Comparison of ENCODE assay signal across 20 mouse cellular contexts in genomic region chr7:25203624-25204023, GRCm38 (mm10). TPM values are rescaled to one million over a fixed set of nuclear protein-coding genes. Genes with fewer than 3 reads are reported as not detected.
A peak's percentile ranks its signal among the peaks of the same experiment; 100 is the strongest.
DNase-seq lines count a peak whose midpoint lies in the region; TF ChIP-seq lines count a peak whose summit lies in the region.
"Had no signal": no experiment of that assay in that cellular context is flagged by ENCODE, and none has a peak within 500 bp of the region (broad histone marks: within the 10 kb centered on the region; RNA-seq: fewer than 3 reads in every experiment).

No protein-coding gene starts in this region.

- peak overlapping the region; percentile 1; the same call in 1 of the 2 replicates for H3K9ac ChIP-seq in ES-Bruce4 (ENCODE audit: low read depth, poor library complexity, severe bottlenecking)
- H3K9ac ChIP-seq: embryonic facial prominence, embryonic 12.5 days; forebrain, embryonic 15.5 days; heart, embryonic 13.5 days; hindbrain, embryonic 12.5 days had no signal

- H3K9me3 ChIP-seq in E14TG2a.4 (ENCODE audit: low read length) (no peaks in the 10 kb centered on the region), ES-Bruce4 (replicated peaks; ENCODE audit: control insufficient read depth, insufficient read depth, low read length, poor library complexity, severe bottlenecking) (no peaks in the 10 kb centered on the region)
- H3K9me3 ChIP-seq: embryonic facial prominence, embryonic 12.5 days; forebrain, embryonic 15.5 days; heart, embryonic 13.5 days; hindbrain, embryonic 12.5 days had no signal

- H3K4me3 ChIP-seq in E14TG2a.4 (replicated peaks; ENCODE audit: low read length): peak overlapping the region; percentile 60
- H3K4me3 ChIP-seq in ES-Bruce4 (ENCODE audit: low read depth, low read length): no peak overlapping the region
- H3K4me3 ChIP-seq: embryonic facial prominence, embryonic 12.5 days; forebrain, embryonic 15.5 days; heart, adult 2 months; heart, embryonic 13.5 days; hindbrain, embryonic 12.5 days had no signal

- DNase-seq in testis, postnatal 10 days (ENCODE audit: low spot score): peak; percentile 37
- DNase-seq in testis, postnatal 14 days (ENCODE audit: low spot score): no peak
- DNase-seq in ZHBTc4 (ENCODE audit: low read depth, low spot score): peak; percentile 50
- DNase-seq in right cerebral cortex, postnatal 14 days: no peak
- no peak for DNase-seq in frontal cortex, adult 2 months (ENCODE audit: extremely low spot score in 1 of 2, low spot score in 1 of 2)
- DNase-seq: adrenal gland, postnatal 10 days; cerebellum, adult 11-12 months; cerebellum, adult 9-10 months; cerebellum, postnatal 25 days; gastrocnemius, postnatal 10 days; heart, adult 2 months; heart, postnatal 10 days; heart, postnatal 4 days had no signal

- H3K27me3 ChIP-seq in E14TG2a.4 (ENCODE audit: insufficient read depth, low read length) (no peaks in the 10 kb centered on the region), ES-Bruce4 (ENCODE audit: control insufficient read depth, insufficient read depth, low read length, poor library complexity, severe bottlenecking) (no peaks in the 10 kb centered on the region)
- H3K27me3 ChIP-seq: embryonic facial prominence, embryonic 12.5 days; forebrain, embryonic 15.5 days; heart, embryonic 13.5 days; hindbrain, embryonic 12.5 days had no signal

- H3K4me1 ChIP-seq in E14TG2a.4 (replicated peaks; ENCODE audit: low read depth, low read length): peaks cover 77% of the 10 kb centered on the region
- peaks cover 17% of the 10 kb centered on the region for H3K4me1 ChIP-seq in ES-Bruce4 (ENCODE audit: control insufficient read depth, insufficient read depth, low read length)
- H3K4me1 ChIP-seq: embryonic facial prominence, embryonic 12.5 days; forebrain, embryonic 15.5 days; hindbrain, embryonic 12.5 days had no signal

- no peak for TF ChIP-seq POLR2A in ES-Bruce4 (IDR thresholded peaks at IDR 0.05; ENCODE audit: insufficient read depth, low read length)

- peaks cover 71% of the 10 kb centered on the region for H3K36me3 ChIP-seq in E14TG2a.4 (ENCODE audit: insufficient read depth, low read length)
- peaks cover 12% of the 10 kb centered on the region for H3K36me3 ChIP-seq in ES-Bruce4 (ENCODE audit: control insufficient read depth, insufficient read depth, low read length, poor library complexity, severe bottlenecking)

- TF ChIP-seq EP300 in ES-Bruce4 (IDR thresholded peaks at IDR 0.05; ENCODE audit: insufficient read depth, low read depth, low read length): no peak

- no peak overlapping the region for H3K27ac ChIP-seq in ES-Bruce4 (ENCODE audit: insufficient read depth, low read length)
- H3K27ac ChIP-seq: embryonic facial prominence, embryonic 12.5 days; forebrain, embryonic 15.5 days; heart, adult 2 months; heart, embryonic 13.5 days; hindbrain, embryonic 12.5 days; hindbrain, postnatal 0 days had no signal

- TF ChIP-seq CTCF in E14TG2a.4 (conservative IDR thresholded peaks at IDR 0.05; ENCODE audit: low read length) (no peak), ES-Bruce4 (IDR thresholded peaks at IDR 0.05; ENCODE audit: low read depth, low read length) (no peak)

RNA-seq across cellular contexts. Expression of gene Dedd2, which starts 16.8 kb away (rescaled TPM):
- polyA plus RNA-seq in ES-Bruce4 (2011; ENCODE audit: insufficient read depth, insufficient read length, low read depth, missing spikeins): 9.6 and 10.2 TPM in 2 replicates
- polyA plus RNA-seq in frontal cortex, adult 2 months (2012; rRNA removed): 21.6 and 22.2 TPM in 2 replicates

RNA-seq across cellular contexts. Expression of gene Zfp526, which starts 17.6 kb away (rescaled TPM):
- polyA plus RNA-seq in ES-Bruce4 (2011; ENCODE audit: insufficient read depth, insufficient read length, low read depth, missing spikeins): 6.5 and 7.2 TPM in 2 replicates
- polyA plus RNA-seq in frontal cortex, adult 2 months (2012; rRNA removed): 7.5 and 7.7 TPM in 2 replicates

RNA-seq across cellular contexts. Expression of gene Pou2f2, which starts 24.1 kb away (rescaled TPM):
- 1.8 and 2.1 TPM in 2 replicates for polyA plus RNA-seq in ES-Bruce4 (2011; ENCODE audit: insufficient read depth, insufficient read length, low read depth, missing spikeins)
- polyA plus RNA-seq in frontal cortex, adult 2 months (2012; rRNA removed): 11.5 and 12.2 TPM in 2 replicates

RNA-seq across cellular contexts. Expression of gene Gsk3a, which starts 34.0 kb away (rescaled TPM):
- polyA plus RNA-seq in ES-Bruce4 (2011; ENCODE audit: insufficient read depth, insufficient read length, low read depth, missing spikeins): 77.3 and 84.3 TPM in 2 replicates
- 241 and 244 TPM in 2 replicates for polyA plus RNA-seq in frontal cortex, adult 2 months (2012; rRNA removed)

RNA-seq across cellular contexts. Expression of gene Erf, which starts 46.9 kb away (rescaled TPM):
- polyA plus RNA-seq in ES-Bruce4 (2011; ENCODE audit: insufficient read depth, insufficient read length, low read depth, missing spikeins): 61.8 and 63.8 TPM in 2 replicates
- 38.9 TPM in 2 replicates for polyA plus RNA-seq in frontal cortex, adult 2 months (2012; rRNA removed)

Comparison
In these comparisons a context has a peak if more than half of its experiments do, and no peak if none do; other contexts are left out.
1. DNase-seq: peak in testis, postnatal 10 days (single experiment) and ZHBTc4 (single experiment); none in testis, postnatal 14 days (single experiment), right cerebral cortex, postnatal 14 days (single experiment) and frontal cortex, adult 2 months (0 of 2).